Mouse (Mus musculus): Measurements from ENCODE around the gene Vat1l.

DNA sequence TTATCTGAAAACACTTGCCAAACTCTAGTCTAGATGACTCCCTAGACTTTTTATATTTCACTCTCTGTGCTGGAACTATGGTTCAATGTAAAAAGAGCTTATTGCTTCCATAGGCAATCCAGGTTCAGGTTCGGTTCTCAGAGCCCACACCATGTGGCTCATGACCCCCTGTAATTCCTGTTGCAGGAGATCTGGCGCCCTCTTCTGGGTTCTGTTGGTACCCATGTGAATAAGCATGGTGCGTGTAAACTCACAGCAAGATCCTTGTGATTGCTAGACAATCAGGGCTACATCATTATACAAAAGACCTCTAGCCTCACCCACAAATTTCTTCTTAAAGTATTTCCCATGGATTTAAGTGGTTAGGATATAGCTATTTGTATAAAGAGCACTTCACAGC, 28.7 kb upstream of the Vat1l start:
- no peak for TF ChIP-seq CTCF (IDR thresholded peaks at IDR 0.05; ENCODE audit: insufficient read depth, low read depth, low read length)
- no peak for TF ChIP-seq POLR2A (IDR thresholded peaks at IDR 0.05; ENCODE audit: insufficient read depth, low read depth, low read length)

Measured in olfactory bulb, adult 2 months (tissue).